Mouse (Mus musculus): ENCODE measurements at regions not wholly inside any gene's neighbourhood (a gene's known extent, or its start where the extent isn't known, plus 50 kb on each side); places are given as distances from the start of the nearest gene placed in this dataset.
A peak's percentile ranks its signal among the peaks of the same experiment; 100 is the strongest.

DNA sequence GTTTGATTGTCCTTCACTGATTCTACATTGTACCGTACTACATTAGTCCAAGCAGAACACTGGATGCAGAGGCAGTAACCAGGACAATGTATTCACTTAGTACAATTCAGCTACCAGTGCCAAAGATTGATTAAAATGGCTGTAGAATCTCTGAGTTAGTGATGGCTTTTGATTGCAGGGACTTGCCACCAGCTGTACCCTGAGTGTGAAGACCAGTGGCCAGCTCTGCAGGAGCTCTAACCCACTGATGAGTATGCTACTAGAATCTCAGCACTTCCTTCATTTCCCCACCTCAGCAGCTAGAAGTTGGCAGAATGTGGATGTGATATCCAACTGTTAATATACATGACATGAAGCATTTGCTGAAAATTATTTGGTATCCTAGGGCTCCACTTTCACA, 956.8 kb downstream of the Hace1 start:
- Histone ChIP-seq H3K27me3 (ENCODE audit: insufficient read depth, low read length) (no peaks in the 10 kb centered on the region), H3K4me1 (ENCODE audit: insufficient read depth, low read length) (no peaks in the 10 kb centered on the region), H3K27ac (ENCODE audit: low read depth, low read length) (no peak overlapping the region), H3K36me3 (ENCODE audit: insufficient read depth, low read length) (no peaks in the 10 kb centered on the region), H3K4me3 (ENCODE audit: low read depth, low read length) (no peak overlapping the region), H3K9me3 (ENCODE audit: low read length) (no peaks in the 10 kb centered on the region), H3K4me2 (ENCODE audit: low read depth, low read length, poor library complexity, severe bottlenecking) (no peak overlapping the region), H3K9ac (replicated peaks; ENCODE audit: low read length, poor library complexity, severe bottlenecking) (no peak overlapping the region)
- no peak; the same call in 1 of the 2 replicates for ATAC-seq (ENCODE audit: low FRiP score)
- DNase-seq (ENCODE audit: low spot score), result peak; percentile 64
- WGBS, result 88% methylated on average over 1 of the region's 1 CpGs
- no peak for TF ChIP-seq CTCF (IDR thresholded peaks at IDR 0.05)

DNA sequence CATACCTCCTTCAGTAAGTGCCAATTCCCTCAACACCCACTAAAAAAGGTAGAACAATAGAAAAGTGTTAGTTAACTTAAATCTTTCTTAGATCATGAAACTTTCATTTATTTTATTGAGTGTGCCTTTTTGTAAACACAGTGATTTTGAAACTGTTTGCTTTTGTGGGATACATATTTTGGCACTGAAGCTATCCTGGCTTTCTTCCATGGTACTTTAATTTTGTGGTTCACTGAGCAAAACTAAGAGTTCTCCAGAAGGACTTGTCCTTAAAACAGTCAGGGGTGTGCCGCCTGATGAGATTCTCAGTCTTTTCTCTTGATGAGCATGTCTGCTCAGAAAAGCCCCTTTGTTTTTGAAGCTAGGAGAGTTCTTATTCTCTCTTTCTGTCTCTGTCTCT, 982.9 kb downstream of the Hace1 start:
- Histone ChIP-seq H3K4me2 (ENCODE audit: low read depth, low read length, poor library complexity, severe bottlenecking) (no peak overlapping the region), H3K36me3 (ENCODE audit: insufficient read depth, low read length) (no peaks in the 10 kb centered on the region), H3K4me3 (ENCODE audit: low read depth, low read length) (no peak overlapping the region), H3K27me3 (ENCODE audit: insufficient read depth, low read length) (no peaks in the 10 kb centered on the region), H3K4me1 (ENCODE audit: insufficient read depth, low read length) (no peaks in the 10 kb centered on the region), H3K9ac (replicated peaks; ENCODE audit: low read length, poor library complexity, severe bottlenecking) (no peak overlapping the region), H3K9me3 (ENCODE audit: low read length) (no peaks in the 10 kb centered on the region), H3K27ac (ENCODE audit: low read depth, low read length) (no peak overlapping the region)
- no peak for TF ChIP-seq CTCF (IDR thresholded peaks at IDR 0.05)
- ATAC-seq (ENCODE audit: low FRiP score) (no peak), DNase-seq (ENCODE audit: low spot score) (peak; percentile 37)
- 32% methylated on average over 1 of the region's 1 CpGs for WGBS

- no peak for ATAC-seq (ENCODE audit: low FRiP score)
Measured at GRCm38 (mm10) chr10:46576127-46576526, 998.5 kb downstream of the Hace1 start.

More at GRCm38 (mm10) chr10:46576127-46576526, 998.5 kb downstream of the Hace1 start:
- no peaks in the 10 kb centered on the region for H3K4me1 ChIP-seq (ENCODE audit: insufficient read depth, low read length)
- H3K36me3 ChIP-seq (ENCODE audit: insufficient read depth, low read length), result no peaks in the 10 kb centered on the region
- H3K27me3 ChIP-seq (ENCODE audit: insufficient read depth, low read length), result no peaks in the 10 kb centered on the region
- H3K4me2 ChIP-seq (ENCODE audit: low read depth, low read length, poor library complexity, severe bottlenecking), result no peak overlapping the region
- 84% methylated on average over 3 of the region's 3 CpGs for WGBS
- H3K9ac ChIP-seq (replicated peaks; ENCODE audit: low read length, poor library complexity, severe bottlenecking), result no peak overlapping the region
- no peak for DNase-seq (ENCODE audit: low spot score)
- no peak overlapping the region for H3K4me3 ChIP-seq (ENCODE audit: low read depth, low read length)
- no peaks in the 10 kb centered on the region for H3K9me3 ChIP-seq (ENCODE audit: low read length)
- H3K27ac ChIP-seq (ENCODE audit: low read depth, low read length), result no peak overlapping the region
- TF ChIP-seq CTCF (IDR thresholded peaks at IDR 0.05), result no peak
